Mouse (Mus musculus) ES-Bruce4 (cell line): ENCODE measurements at regions not wholly inside any gene's neighbourhood (a gene's known extent, or its start where the extent isn't known, plus 50 kb on each side); places are given as distances from the start of the nearest gene placed in this dataset.

Experiments used
- CTCF ChIP-seq: IDR thresholded peaks from one replicate; pipeline ENCODE4 v1.8.1; 2011; ENCODE audit warnings: low read depth, low read length
- POLR2A ChIP-seq: IDR thresholded peaks from one replicate; pipeline ENCODE4 v1.8.1; 2011; ENCODE audit warnings: low read length; ENCODE audit not compliant: insufficient read depth

DNA sequence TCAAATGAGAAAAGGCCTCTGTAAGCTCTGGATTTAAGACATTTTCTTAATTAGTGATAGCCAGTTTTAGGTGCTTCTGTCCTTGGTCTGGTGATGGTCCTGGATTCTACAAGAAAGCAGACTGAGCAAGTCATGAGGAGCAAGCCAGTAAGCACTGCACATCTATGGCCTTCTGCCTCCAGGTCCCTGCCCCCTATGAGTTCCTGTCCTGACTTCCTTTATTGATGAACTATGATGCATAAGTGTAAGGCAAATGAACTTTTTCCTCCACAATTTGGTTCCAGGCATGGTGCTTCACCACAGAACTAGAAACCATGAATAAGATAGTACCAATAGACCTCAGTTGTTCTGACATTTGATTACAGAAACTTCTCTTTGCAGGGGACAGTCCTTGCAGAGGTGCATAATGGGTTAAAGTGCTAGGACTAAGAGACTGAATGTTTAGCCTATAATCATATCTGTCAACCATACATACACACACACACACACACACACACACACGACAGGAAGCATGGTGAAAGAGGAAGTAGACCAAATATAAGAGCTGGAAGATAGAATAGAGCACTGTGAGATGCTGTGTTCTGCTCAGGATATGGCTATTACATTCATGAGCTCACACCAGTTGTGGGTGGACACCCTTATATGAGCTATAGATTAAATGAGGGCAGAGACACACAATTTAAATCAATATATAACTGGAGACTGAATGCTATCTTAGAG lies 121.3 kb upstream of the Sec61g start:
- no peak for TF ChIP-seq CTCF
- no peak for TF ChIP-seq POLR2A
